Mouse (Mus musculus) urinary bladder, postnatal 36 days (tissue): ENCODE measurements around the gene Gpr156.
"Not testable (repeated sequence)": the region's sequence is repeated elsewhere in the genome, so short reads cannot be mapped to it uniquely, and the experiment has no call there.

Source experiments
- DNase-seq, 2 experiments: peaks; one replicate each; pipeline ENCODE4 v3.0.0; 2022; ENCODE audit warnings: low spot score in 2 of 2, mixed read lengths in 1 of 2

The Gpr156 gene

GRCm38 (mm10) chr16:37956751-37957150, 40.5 kb downstream of the Gpr156 start:
- no peak for DNase-seq

GRCm38 (mm10) chr16:37962696-37963095, 46.4 kb downstream of the Gpr156 start:
- not testable (repeated sequence) for DNase-seq

GRCm38 (mm10) chr16:37963331-37964281, 47.3 kb downstream of the Gpr156 start:
- DNase-seq = no peak

GRCm38 (mm10) chr16:37964380-37965070, 48.2 kb downstream of the Gpr156 start:
- peak in 1 of 2 experiments; percentile 38 for DNase-seq

GRCm38 (mm10) chr16:37966871-37967270, 50.6 kb downstream of the Gpr156 start:
- no peak for DNase-seq

GRCm38 (mm10) chr16:37967415-37967814, 51.1 kb downstream of the Gpr156 start:
- DNase-seq = no peak

GRCm38 (mm10) chr16:37971522-37971921, 55.2 kb downstream of the Gpr156 start:
- no peak for DNase-seq

- no peak for DNase-seq
Measured at GRCm38 (mm10) chr16:37972357-37972756, 56.1 kb downstream of the Gpr156 start.

- DNase-seq = not testable (repeated sequence)
Measured at GRCm38 (mm10) chr16:37973239-37973638, 56.9 kb downstream of the Gpr156 start.

GRCm38 (mm10) chr16:37973855-37974519, 57.7 kb downstream of the Gpr156 start:
- DNase-seq = no peak

- DNase-seq = no peak
Measured at GRCm38 (mm10) chr16:37974520-37975340, 58.4 kb downstream of the Gpr156 start.

GRCm38 (mm10) chr16:37981907-37982306, 65.6 kb downstream of the Gpr156 start:
- DNase-seq = no peak

- no peak for DNase-seq
Measured at GRCm38 (mm10) chr16:37988211-37988865, 72.0 kb downstream of the Gpr156 start.

GRCm38 (mm10) chr16:37989796-37990195, 73.5 kb downstream of the Gpr156 start:
- DNase-seq = no peak

GRCm38 (mm10) chr16:37990553-37991344, 74.5 kb downstream of the Gpr156 start:
- DNase-seq = peak; percentile 29 to 30

GRCm38 (mm10) chr16:37992806-37993205, 76.5 kb downstream of the Gpr156 start:
- DNase-seq = no peak

- DNase-seq = peak in 1 of 2 experiments; percentile 65
Measured at GRCm38 (mm10) chr16:37994647-37995046, 78.4 kb downstream of the Gpr156 start.

- no peak for DNase-seq
Measured at GRCm38 (mm10) chr16:37997771-37998170, 81.5 kb downstream of the Gpr156 start.

- no peak for DNase-seq
Measured at GRCm38 (mm10) chr16:37999762-38000161, 83.5 kb downstream of the Gpr156 start.

- DNase-seq = no peak
Measured at GRCm38 (mm10) chr16:38000178-38000577, 83.9 kb downstream of the Gpr156 start.
